Mouse (Mus musculus): ENCODE data around the gene Ndufa11.

Ndufa11 gene

DNA sequence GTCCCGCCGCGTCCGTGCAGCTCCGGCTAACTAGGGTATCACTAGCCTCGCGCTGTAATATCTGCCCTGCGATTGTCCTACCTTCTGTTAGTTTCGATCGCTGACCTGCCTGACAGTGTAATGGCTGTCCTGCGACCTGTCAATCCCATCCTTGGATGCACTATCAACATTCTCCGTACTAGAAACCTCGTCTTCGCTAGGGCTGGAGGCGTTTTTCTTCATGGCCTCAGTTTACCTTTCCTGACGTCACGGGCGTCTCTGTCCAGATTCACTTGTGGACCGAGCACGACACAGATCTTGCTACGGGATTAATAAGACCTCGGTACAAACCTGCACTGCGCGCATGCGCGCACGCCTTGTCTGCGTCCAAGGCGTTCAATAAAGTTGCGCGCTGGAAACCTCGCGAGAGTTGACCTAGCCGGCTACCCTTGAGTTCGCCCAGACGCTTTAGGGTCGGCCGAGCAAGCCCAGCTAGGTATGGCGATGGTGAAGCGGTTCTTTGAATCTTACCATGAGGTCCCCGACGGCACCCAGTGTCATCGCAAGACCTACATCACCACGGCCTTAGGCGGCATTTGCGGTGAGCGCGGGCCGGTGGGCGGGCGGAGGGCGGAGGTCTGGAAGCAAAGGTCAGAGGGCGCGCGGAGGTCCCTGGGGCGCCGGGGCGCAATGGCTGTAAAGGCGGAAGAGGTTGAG lies at the start of gene Ndufa11, which contains the start of gene Vmac:
Gene Ndufa11 (plus strand): TSS at position 405 of the 696 bp plus-strand sequence.
Gene Vmac (minus strand): TSS at position 660 of the 696 bp plus-strand sequence.
- peak; percentile 94 for DNase-seq (ENCODE audit: inconsistent ontology term)

- DNase-seq (ENCODE audit: inconsistent ontology term): peak; percentile 61
Measured at GRCm38 (mm10) chr17:56668384-56669144, 49.0 kb upstream of the Ndufa11 start.

- no peak for DNase-seq (ENCODE audit: inconsistent ontology term)
Measured at GRCm38 (mm10) chr17:56669766-56670165, 47.8 kb upstream of the Ndufa11 start.

DNA sequence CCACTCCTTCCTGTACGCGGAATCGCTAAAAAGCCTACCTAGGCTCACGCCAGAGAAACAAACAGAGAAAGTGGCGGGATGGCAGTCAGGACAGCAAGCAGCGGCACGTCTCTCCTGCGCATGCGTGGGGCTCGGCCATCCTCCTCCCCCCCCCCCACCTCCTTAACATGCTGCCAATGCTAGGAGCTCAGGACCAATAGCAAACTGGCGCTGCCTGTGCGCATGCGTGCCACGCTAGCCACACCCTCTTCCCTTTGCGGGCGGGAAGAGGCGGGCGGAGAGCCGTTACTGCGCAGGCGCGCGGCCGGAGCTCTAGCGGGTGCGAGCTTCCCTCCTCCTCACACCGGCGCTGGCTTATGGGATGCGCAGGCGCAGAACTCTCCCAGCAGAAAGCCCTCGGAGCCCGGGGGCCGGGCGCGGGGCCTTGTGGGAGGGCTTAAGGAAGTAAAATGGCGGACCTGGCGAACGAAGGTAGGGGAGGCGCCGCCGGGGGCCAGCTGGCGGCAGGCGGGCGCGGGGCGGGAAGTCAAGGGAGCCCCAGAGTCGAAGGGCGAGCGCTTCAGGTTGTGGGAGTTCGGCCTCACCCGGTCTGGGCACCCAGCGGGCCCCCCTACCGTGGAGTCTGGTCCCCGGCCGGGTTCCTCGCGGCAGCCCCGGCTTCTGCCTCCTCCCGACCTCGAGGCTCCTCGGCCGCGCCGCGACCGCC lies 44.5 kb upstream of the Ndufa11 start, which contains the start of gene Ranbp3:
Gene Ranbp3 (plus strand): TSS at position 354 of the 706 bp plus-strand sequence.
- peak; percentile 100 for DNase-seq (ENCODE audit: inconsistent ontology term)

- DNase-seq (ENCODE audit: inconsistent ontology term): no peak
Measured at GRCm38 (mm10) chr17:56673647-56674416, 43.7 kb upstream of the Ndufa11 start.

- no peak for DNase-seq (ENCODE audit: inconsistent ontology term)
Measured at GRCm38 (mm10) chr17:56681791-56682190, 35.8 kb upstream of the Ndufa11 start.

GRCm38 (mm10) chr17:56682880-56683279 lies 34.7 kb upstream of the Ndufa11 start:
- DNase-seq (ENCODE audit: inconsistent ontology term): no peak

DNA sequence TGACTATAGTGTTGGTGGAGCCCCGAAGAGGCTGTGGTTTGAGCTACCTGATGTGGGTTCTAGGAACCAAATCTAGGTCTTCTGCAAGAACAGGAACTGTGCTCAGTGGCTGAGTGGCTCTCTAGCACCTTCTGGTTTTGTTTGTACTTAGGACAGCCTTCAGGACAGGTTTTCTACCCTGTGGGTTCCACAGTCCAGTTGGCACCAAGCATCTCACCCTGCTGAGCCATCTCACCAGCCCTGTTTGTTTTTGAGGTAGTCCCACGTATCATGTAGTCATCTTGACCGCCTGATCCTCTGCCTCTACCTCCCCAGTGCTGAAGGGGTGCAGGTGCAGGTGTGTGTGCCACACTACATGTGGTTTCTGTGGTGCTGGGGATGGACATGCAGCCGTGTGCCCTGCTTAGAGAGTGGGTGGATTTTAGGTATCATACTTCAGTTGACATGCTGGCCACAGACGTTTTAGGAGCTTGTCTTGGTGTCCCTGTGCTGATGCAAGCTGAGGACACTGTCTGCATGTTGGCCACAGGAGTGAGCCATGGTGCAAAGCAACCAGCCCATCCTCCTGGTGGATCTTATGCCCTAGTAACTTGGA lies 33.9 kb upstream of the Ndufa11 start:
- DNase-seq (ENCODE audit: inconsistent ontology term): no peak

DNA sequence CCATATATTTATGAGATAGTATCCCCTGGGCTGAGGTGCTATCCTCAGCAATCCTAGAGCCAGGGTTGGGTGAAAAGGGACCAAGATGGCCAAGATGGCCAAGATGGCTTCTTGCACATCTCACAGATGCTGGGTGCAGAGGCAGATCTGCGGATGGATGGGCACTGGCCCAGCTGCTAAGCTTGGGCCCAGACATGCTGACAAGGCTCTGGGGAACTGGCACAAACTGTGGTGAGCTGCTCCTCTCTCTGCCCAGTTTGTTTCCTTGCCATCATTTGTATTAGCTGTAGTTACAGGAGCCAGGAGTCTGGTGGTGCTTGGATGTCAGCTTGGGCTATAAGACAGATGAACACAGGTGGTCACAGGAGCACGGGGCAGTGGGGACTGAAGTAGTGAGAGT lies 32.9 kb upstream of the Ndufa11 start:
- no peak for DNase-seq (ENCODE audit: inconsistent ontology term)

GRCm38 (mm10) chr17:56686801-56687200 lies 30.8 kb upstream of the Ndufa11 start:
- DNase-seq (ENCODE audit: inconsistent ontology term): no peak

- no peak for DNase-seq (ENCODE audit: inconsistent ontology term)
Measured at GRCm38 (mm10) chr17:56688045-56688444, 29.5 kb upstream of the Ndufa11 start.

DNA sequence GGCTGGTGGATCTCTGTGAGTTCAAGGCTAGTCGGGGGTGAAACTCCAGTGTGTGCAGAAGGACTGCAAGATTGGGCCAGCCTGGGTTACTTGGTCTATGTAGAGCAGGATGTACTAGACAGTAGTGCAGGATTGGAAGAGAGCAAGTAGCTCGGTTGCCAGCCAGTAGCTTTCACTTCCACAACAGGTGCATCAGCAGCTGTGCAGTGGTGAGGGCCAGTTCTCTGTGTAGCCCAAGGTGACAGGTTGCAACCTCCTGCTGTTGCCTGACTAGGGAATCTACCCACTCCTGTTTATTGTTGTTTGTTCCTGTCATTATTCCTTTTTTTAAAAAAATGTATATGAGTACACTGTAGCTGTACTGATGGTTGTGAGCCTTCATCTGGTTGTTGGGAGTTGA lies 28.9 kb upstream of the Ndufa11 start:
- DNase-seq (ENCODE audit: inconsistent ontology term): no peak

- DNase-seq (ENCODE audit: inconsistent ontology term): peak; percentile 5
Measured at GRCm38 (mm10) chr17:56693395-56693794, 24.2 kb upstream of the Ndufa11 start.

DNA sequence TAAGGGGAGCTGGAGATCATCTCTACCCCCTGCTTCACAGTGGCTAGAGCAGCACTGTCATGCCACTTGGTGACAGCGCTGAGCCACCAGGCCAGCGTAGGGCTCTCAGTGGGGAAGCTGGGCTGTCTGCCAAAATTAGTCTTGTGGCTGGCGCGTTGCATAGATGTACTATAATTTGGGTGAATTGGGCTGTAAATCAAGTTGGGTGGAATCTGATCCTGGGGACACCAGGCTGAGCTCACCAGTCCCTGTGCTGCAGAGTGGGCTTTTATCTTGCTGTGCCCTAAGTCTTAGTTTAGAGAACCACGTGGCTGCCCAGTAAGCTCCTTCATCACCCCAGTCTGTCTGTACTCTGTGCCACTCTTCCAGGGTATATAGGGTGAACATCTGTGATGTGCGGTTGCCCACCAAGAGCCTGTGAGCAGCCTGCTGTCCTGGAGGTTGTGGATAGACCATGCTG lies 23.7 kb upstream of the Ndufa11 start:
- peak; percentile 86 for DNase-seq (ENCODE audit: inconsistent ontology term)

DNA sequence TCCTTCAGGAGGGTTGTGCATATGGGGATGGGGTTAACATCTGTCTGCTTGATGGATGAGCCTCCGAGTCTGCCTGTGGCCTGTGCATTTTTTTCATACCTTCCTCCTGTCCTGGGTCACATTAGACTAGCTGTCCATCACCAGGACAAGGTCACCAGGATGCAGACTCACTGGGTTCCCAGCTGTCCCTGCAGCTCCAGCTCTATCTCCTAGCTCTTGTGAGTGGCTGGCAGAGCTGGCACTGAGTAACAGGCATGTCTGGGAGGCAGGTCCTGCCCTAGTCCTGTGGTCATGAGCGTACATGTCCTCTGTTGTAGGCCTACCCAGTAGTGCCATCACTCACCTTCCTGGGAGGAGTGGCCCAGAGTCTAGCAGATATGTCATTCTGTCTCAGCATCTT lies 17.1 kb upstream of the Ndufa11 start:
- no peak for DNase-seq (ENCODE audit: inconsistent ontology term)

DNA sequence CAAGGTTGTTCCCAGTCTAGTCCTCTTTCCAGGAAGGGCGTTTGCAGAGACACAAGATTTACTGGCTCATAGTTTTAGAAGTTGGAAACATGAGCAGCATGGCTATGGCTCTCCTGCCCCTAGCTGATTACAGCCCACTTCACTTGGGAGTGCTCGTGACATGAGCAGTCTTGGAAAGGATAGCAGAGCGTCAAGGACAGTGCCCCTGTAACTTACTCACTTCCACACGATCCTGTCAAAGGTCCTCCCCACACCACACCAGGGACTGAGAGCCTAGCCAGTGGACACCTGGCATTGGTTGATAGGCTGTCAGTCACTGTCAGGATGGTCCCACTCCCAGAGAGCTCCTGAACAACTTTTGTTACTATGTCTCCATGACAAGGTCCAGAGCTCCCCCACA lies 14.5 kb upstream of the Ndufa11 start:
- no peak for DNase-seq (ENCODE audit: inconsistent ontology term)

DNA sequence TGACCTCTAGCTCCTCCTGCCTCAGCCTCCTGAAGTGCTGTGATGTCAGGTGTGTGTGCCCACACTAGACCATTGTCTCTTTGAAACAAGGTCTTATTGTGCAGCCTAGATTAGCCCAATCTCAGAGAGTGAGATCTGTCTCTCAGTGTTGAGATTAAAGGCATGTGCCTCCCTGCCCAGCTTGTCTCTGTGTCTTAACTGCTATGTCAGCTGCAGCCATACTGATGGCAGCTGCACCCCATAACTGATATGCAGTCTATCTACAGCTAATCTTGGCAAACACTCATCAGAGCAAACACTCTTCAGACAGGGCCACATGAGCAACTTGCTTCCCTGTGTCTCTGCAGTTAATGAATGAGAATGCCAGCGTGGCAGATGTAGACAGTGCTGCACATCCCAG lies 11.1 kb upstream of the Ndufa11 start:
- DNase-seq (ENCODE audit: inconsistent ontology term): no peak

GRCm38 (mm10) chr17:56708692-56709091 lies 8.9 kb upstream of the Ndufa11 start:
- no peak for DNase-seq (ENCODE audit: inconsistent ontology term)

GRCm38 (mm10) chr17:56709708-56710107 lies 7.9 kb upstream of the Ndufa11 start:
- no peak for DNase-seq (ENCODE audit: inconsistent ontology term)

- no peak for DNase-seq (ENCODE audit: inconsistent ontology term)
Measured at GRCm38 (mm10) chr17:56715360-56715759, 2.2 kb upstream of the Ndufa11 start.

Data from Muller cell, postnatal 12 days (primary cell).